Mouse (Mus musculus) cerebellum, adult 2 months (tissue): ENCODE results near the gene Cav3.

Source experiments
- CTCF ChIP-seq: fragments of 200-500 bp; IDR thresholded peaks from 2 replicates; pipeline ENCODE4 v1.5.1; 2011; ENCODE audit warnings: low read depth, mild to moderate bottlenecking, control low read depth, low read length, moderate library complexity, borderline replicate concordance; ENCODE audit not compliant: insufficient read depth
- POLR2A ChIP-seq: fragments of 200-500 bp; IDR thresholded peaks from 2 replicates; pipeline ENCODE4 v1.6.1; 2011; ENCODE audit warnings: low read length, control low read depth, borderline replicate concordance; ENCODE audit not compliant: insufficient read depth

DNA sequence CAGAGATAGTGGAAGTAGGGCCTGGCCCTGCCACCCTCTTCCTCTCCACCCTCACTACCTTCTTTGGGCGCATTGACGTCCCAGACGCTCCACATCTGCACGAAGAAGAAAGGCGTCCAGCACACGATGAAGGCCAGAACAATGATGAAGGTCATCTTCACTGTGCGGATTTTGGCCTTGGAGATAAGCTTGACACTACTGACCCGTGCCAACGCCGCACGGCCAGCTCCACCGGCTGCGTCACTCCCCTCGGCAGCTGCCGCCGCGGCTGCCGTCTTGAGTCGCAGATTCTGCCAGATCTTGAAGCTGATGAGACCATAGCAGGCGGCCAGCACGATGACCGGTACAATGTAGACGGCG is 29.5 kb downstream of the Cav3 start:
- TF ChIP-seq POLR2A (no peak), CTCF (no peak)
